Mouse (Mus musculus) ES-E14 (cell line): ENCODE measurements at regions not wholly inside any gene's neighbourhood (a gene's known extent, or its start where the extent isn't known, plus 50 kb on each side); places are given as distances from the start of the nearest gene placed in this dataset.

Experiments used
- DNase-seq: peaks from one replicate; pipeline ENCODE4 v3.0.0-alpha.2; 2013; ENCODE audit warnings: low read depth, low spot score
- H3K27ac ChIP-seq: 2 replicates; pipeline ENCODE4 v1.5.1; 2012; ENCODE audit warnings: low read depth, mild to moderate bottlenecking, low read length, moderate library complexity, mixed read lengths; ENCODE audit not compliant: poor library complexity, insufficient read depth, severe bottlenecking
- H3K36me3 ChIP-seq: 2 replicates; pipeline ENCODE4 v1.6.1; 2012; ENCODE audit warnings: mild to moderate bottlenecking, low read length, moderate library complexity, mixed read lengths; ENCODE audit not compliant: control insufficient read depth, poor library complexity, insufficient read depth, severe bottlenecking
- H3K4me1 ChIP-seq, 2 experiments: fragments of 150-350 bp in 1 of 2; sonication (generic) in 1 of 2; 2 replicates each; pipeline ENCODE4 v1.6.1; 2012; ENCODE audit warnings: low read length in 2 of 2, mild to moderate bottlenecking in 1 of 2, mixed read lengths in 1 of 2; ENCODE audit not compliant: control insufficient read depth in 2 of 2, insufficient read depth in 2 of 2, poor library complexity in 1 of 2
- H3K4me3 ChIP-seq, 2 experiments: fragments of 150-350 bp in 1 of 2; sonication (generic) in 1 of 2; 2 replicates each; pipeline ENCODE4 v1.5.1; 2012; ENCODE audit warnings: low read length in 2 of 2, low read depth in 1 of 2, mild to moderate bottlenecking in 1 of 2, mixed read lengths in 1 of 2; ENCODE audit not compliant: insufficient read depth in 1 of 2, poor library complexity in 1 of 2, severe bottlenecking in 1 of 2
- H3K9ac ChIP-seq: 2 replicates; pipeline ENCODE4 v1.6.1; 2012; ENCODE audit warnings: low read depth, mild to moderate bottlenecking, low read length, mixed read lengths; ENCODE audit not compliant: poor library complexity, insufficient read depth, severe bottlenecking
- H3K9me3 ChIP-seq: fragments of 150-350 bp; sonication (generic); 2 replicates; pipeline ENCODE4 v1.6.1; 2012; ENCODE audit warnings: low read depth, mild to moderate bottlenecking, low read length; ENCODE audit not compliant: control insufficient read depth, insufficient read depth
- CHD2 ChIP-seq: IDR thresholded peaks from 2 replicates; pipeline ENCODE4 v1.6.1; 2014; ENCODE audit warnings: mild to moderate bottlenecking, low read depth, low read length, inconsistent platforms
- HCFC1 ChIP-seq: IDR thresholded peaks from 2 replicates; pipeline ENCODE4 v1.6.1; 2012; ENCODE audit warnings: low read length, inconsistent platforms, borderline replicate concordance; ENCODE audit not compliant: insufficient read depth
- MAFK ChIP-seq: IDR thresholded peaks from 2 replicates; pipeline ENCODE4 v1.6.1; 2014; ENCODE audit warnings: mild to moderate bottlenecking, low read depth, low read length, inconsistent platforms; ENCODE audit not compliant: insufficient read depth
- ZC3H11A ChIP-seq: IDR thresholded peaks from 2 replicates; pipeline ENCODE4 v1.6.1; 2012; ENCODE audit warnings: low read depth, mild to moderate bottlenecking, inconsistent platforms, low read length, borderline replicate concordance
- ZNF384 ChIP-seq: IDR thresholded peaks from 2 replicates; pipeline ENCODE4 v1.6.1; 2012; ENCODE audit warnings: low read depth, low read length, inconsistent platforms
- in situ Hi-C, 2 experiments: fragments of 600-800 bp; cut with MboI; formaldehyde crosslinking; loops; one replicate each; pipeline ENCODE4 v1.15.1; 2025; ENCODE audit warnings: low sequenced_read_pairs in 2 of 2, inconsistent platforms in 1 of 2; ENCODE audit not compliant: unreplicated experiment in 2 of 2

DNA sequence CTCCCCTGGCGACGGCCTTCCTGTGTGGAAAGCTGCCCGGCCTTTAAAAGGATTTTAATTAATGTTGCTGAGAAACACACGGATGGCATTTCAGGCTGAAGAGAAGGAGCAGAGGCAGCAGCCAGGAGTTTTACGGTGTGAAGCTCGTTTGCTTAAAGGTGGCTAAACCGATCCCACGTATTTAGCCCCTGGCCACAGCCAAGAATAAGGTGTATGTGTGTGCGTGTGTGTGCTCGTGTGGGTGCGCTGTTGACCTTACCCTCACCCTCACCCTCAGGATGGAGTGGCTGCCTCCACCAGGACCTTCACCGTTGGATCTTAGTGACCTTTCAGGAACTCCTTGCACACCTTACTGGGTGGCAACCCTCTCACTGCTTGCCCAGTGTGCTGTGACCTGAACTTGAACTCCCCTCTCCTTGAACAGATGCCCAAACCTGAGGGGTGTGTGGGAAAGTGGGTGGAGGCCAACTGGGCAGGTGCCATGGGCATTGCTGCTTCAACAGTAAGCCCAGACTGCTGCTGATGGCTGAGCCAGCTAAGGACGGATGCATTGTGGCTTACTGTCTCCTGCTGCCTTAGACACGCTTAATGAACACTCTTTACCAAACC lies 78.3 kb downstream of the Asb1 start:
- Histone ChIP-seq H3K9me3 (no peaks in the 10 kb centered on the region), H3K4me1 (no peaks in the 10 kb centered on the region), H3K36me3 (no peaks in the 10 kb centered on the region), H3K4me3 (no peak overlapping the region), H3K27ac (no peak overlapping the region), H3K9ac (no peak overlapping the region)
- TF ChIP-seq MAFK (no peak), CHD2 (no peak), HCFC1 (no peak), ZNF384 (no peak), ZC3H11A (no peak)
- in situ Hi-C loops: no loop called here
- DNase-seq: no peak

DNA sequence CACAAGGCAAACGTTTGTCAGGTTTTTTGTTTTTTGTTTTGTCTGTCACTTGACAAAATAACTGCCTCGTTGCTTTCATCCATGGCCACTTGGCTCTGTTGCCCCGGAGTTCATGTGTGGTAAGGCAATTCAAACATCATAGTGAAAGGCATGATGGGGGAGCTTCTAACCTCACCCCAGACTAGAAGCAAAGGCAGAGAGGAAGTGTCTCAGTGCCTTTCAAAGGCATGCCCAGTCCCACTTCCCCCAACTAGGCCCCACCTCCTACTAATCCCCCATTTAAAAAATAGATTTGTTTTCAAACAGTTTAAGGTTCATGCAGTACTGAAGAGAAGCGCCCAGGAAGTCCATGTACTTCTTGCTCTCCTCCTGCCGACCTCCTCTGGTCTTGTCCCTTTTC lies 80.8 kb downstream of the Asb1 start:
- in situ Hi-C loops: no loop called here
- Histone ChIP-seq H3K4me3 (no peak overlapping the region), H3K4me1 (no peaks in the 10 kb centered on the region), H3K9ac (no peak overlapping the region), H3K36me3 (no peaks in the 10 kb centered on the region), H3K27ac (no peak overlapping the region), H3K9me3 (no peaks in the 10 kb centered on the region)
- no peak for DNase-seq
- TF ChIP-seq MAFK (no peak), CHD2 (no peak), HCFC1 (no peak), ZC3H11A (no peak), ZNF384 (no peak)

DNA sequence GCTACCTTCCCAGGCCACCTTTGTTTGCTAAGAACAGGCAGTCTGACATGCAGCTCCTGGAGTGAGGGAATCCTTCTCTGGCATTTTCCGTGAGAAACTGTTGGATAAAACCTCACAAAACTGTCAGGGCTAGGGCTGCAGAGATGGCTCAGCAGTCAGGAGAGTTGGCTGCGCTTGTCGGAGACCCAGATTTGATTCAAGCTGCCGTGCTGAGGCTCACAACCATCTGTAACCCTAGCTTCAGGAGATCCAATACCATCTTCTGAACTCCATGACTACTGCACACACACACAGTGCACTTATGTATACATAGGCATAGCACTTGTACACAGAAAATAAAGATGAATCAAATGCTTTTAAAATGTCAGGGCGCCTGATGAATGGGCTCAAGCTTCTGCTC lies 82.5 kb downstream of the Asb1 start:
- DNase-seq: no peak
- in situ Hi-C loops: no loop called here
- H3K9me3 ChIP-seq: no peaks in the 10 kb centered on the region
- no peak overlapping the region for H3K27ac ChIP-seq
- no peak overlapping the region for H3K9ac ChIP-seq
- TF ChIP-seq MAFK (no peak), ZNF384 (no peak), ZC3H11A (no peak), CHD2 (no peak), HCFC1 (no peak)
- no peaks in the 10 kb centered on the region for H3K4me1 ChIP-seq
- H3K36me3 ChIP-seq: no peaks in the 10 kb centered on the region
- H3K4me3 ChIP-seq: no peak overlapping the region

DNA sequence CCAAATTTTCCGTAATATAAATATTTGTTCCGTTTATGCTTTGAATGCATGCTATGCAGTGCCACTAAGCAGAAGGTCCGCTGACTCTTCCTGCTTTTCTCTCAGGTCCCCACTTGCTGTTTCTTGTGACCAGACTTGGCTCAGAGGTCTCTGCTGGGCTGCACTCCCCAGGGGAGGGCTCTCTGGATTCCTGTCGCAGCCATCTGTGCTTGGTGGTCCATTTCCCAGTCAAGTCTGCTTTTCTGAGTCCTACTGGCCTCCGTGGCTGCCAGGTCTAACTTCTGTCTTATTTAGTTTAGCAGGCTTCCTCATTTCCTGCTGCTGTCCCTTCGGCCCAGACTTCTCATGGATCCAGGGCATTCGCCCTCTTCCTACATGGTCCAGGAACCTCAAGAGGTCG lies 83.7 kb downstream of the Asb1 start:
- TF ChIP-seq MAFK: no peak
- TF ChIP-seq ZNF384: no peak
- TF ChIP-seq ZC3H11A: no peak
- TF ChIP-seq HCFC1: no peak
- no peak for TF ChIP-seq CHD2

More for the DNA sequence above, 83.7 kb downstream of the Asb1 start:
- Histone ChIP-seq H3K9me3 (no peaks in the 10 kb centered on the region), H3K36me3 (no peaks in the 10 kb centered on the region), H3K9ac (no peak overlapping the region), H3K4me3 (no peak overlapping the region), H3K4me1 (no peaks in the 10 kb centered on the region), H3K27ac (no peak overlapping the region)
- in situ Hi-C loops: no loop called here
- no peak for DNase-seq
